Mouse (Mus musculus): ENCODE data around the gene Abcd3.

The Abcd3 gene

DNA sequence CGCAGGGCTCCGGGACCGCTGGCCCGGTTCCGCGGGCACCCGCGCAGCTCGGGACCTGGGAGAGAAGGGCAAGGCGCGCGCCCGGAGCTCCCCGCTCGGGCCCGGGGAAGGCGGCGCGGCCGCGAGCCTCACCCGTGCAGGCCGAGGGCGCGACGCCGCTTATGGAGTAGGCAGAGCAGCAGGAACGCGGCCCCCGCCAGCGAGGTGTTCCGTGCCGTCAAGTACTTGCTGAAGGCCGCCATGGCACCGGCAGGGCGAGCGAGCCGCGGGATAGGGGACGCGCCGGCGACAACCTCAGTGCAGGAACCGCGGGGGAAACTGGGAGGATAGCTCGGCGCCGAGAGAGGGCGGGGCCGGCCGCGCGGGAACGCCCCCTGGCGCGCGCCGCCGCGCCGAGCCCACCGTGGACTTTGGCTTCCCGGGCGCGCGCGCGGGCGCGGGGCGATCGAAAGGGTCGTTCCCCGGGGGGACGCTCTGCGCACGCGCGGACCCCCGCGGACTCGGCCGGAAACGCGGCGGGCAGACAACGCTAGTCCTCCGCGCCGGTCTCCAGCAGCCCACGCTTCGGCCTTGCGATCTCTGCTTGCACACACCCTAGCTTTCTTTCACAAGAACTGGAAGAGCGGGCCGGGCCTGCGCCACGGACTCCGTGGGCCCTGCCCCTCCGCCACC is at the start of gene Abcd3:
Abcd3 (minus strand) TSS at position 426 of the 672 bp plus-strand sequence.
- peak; percentile 57 for DNase-seq (ENCODE audit: low spot score)

DNA sequence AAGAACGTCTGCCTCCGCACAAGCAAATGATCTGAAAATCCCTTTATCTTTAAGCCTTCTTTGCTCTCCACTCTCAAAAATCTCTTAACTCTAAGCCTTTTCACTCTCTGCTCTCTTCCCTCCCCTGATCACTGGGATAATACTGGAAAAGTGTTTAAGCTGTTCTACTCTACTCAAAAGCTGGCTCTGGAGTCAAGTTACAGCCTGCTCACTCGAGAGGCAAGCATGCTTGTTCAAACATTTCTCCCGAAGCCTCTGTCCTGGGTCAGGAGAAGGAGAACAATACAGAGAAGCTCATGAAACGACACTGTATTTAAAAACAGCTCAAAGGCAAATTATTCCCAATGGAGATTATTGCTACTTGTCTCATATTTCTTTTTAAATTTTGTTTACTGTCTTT is 44.0 kb upstream of the Abcd3 start:
- no peak for DNase-seq (ENCODE audit: low spot score)

DNA sequence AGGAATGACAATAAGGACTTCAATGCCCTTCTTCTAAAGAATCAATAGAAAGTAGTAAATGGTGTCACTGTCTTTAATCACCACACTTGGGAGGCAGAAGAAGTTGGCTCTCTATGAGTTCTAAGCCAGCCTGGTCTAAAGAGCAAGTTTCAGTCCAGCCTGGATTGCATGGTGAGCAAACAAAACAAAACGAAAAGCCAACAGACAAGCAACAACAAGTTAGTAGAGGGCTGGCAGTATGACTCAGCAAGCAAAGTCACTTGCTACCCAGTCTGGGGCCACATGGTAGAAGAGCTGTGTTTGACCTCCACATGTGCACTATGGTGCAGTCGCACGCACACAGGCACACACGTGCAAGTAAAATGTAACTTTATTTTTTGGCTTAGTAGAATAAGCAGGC is 41.0 kb upstream of the Abcd3 start:
- no peak for DNase-seq (ENCODE audit: low spot score)

DNA sequence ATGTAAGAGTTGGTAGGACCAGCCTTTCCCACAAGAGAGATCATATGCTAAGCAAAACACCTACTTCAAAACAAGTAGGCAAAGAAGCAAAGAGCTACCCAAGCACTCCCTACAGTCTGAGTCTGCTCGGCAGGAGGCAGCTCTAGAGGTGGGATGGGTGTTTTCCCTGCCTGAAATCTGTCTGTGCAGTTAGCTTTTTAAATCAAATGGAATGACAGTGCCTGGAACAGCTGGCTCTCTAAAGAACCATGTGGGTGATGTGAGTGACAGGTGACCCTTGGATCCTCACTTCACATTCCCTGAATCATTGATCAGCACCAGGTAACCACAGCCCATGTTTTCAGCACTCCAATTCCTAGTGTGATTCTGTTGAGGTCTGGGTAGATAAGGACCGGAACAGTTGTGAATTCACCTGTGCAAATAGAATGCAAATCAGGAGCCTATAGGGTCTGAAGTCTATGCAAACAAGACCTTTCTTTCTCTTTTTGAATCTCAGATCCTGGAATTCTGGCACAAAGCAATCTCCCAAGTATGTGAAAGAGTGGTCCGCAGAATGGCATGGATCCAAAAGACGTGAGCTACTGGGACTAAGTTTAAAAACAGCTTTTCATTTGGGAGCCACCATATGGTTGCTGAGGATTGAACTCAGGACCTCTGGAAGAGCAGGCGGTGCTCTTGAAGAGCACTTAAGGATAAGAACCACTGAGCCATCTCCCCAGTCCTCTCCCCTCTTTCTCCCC is 38.8 kb upstream of the Abcd3 start:
- DNase-seq (ENCODE audit: low spot score): no peak

DNA sequence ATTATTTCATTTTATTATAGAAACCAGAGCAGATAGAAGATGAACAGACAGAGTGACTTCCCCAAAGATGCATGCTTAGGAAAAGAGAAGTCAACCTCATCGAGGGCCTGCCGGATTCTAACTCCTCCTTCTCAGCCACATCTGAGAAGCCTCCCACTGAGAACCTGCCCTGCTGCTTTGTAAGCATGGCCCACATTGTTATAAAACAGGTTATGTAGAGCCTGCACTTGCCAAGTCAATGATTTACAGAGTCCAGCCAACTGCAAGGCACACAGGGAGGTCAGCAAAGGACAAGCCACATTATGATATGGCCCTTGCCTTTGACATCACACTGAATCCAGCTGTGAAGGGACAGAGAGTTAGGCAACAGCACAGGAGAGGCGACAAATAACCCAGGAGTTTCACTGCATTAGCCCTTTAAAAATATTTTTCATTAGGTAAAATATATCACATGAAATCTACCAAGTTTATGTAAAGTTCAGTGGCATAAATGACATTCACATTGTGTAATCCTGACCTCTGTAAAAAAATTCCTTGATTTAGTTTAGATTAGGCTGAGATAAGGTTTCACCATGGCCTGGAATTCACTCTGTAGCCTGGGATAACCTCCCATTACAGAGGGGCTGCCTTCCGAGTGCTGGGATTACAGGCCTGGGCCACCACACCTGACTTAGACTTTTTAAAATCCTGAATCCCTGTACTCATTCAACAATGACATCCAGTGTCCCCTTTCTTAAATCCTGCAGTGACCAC is 37.1 kb upstream of the Abcd3 start:
- DNase-seq (ENCODE audit: low spot score): no peak

DNA sequence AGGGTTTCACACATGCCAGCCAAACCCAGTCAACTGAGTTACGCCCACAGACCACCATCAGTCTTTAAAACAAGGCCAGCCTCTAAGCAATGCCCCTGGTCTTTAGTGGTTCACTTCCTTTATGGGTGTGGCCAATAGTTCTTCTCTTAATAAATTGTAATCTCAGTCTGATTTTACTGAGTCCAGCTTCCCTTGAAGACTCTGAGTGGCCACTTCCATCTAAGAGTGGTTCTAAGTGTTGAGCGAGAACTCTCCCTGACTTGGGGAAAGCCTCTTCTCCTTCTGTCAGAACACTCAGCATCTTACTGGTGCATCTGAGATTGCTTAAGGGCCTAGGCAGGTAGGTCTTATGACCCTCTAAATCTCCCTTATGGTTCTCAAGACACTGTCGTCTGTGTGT is 35.9 kb upstream of the Abcd3 start:
- DNase-seq (ENCODE audit: low spot score): no peak

DNA sequence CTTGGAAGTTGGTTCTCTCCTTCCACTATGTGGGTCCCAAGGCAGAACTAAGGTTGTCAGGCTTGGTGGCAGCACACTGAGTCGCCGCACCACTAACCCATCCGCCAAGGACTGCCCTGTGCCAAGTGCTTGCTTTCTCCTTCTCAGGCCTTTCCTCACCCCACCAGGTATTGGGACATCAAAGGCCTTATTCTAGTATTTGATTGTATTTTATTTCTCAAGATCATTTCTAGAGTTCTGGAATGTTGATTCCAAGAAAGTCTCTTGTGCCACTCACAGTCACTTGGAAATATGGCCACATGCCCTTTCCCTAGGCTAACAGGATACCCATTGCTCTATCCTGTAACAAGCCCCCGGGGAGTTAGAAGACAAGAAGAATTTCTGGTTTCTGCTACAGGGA is 35.3 kb upstream of the Abcd3 start:
- no peak for DNase-seq (ENCODE audit: low spot score)

DNA sequence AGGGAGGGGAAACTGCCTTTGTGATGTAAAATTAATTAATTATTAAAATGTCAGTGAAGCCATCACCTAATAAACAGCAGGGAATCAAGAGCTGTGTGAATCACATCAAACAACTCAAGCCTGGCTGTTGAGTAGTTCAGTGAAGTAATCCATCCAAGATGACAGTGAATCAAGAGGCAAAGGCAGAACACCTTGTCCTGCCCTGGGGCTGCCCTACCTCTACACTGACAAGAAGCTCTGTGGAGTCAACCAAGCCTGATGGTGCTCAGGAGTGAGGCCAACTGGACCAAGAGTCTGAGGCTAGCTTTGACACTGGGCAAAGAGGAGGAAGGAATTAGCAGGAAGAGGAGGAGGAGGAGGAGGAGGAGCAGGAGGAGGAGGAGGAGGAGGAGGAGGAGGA is 32.2 kb upstream of the Abcd3 start:
- DNase-seq (ENCODE audit: low spot score): no peak

DNA sequence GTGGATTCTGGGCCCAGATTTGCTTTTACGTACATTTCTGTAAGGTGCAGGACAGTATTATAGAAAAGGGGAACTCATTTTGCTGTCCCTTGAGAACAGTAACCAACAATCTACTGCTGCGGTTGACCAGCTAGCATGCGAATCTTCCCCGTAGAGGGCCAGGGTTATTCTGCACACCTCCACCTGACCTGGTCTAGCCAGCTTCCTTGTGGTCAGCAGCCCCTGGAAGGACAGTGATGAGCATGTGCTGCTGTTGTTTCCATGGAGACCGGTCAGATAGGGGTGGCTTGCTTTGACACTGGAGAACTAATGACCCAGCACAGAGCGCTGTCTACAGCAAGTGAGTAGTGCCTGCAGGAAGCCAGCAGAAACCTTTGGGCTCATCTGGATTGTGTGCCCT is 29.6 kb upstream of the Abcd3 start:
- no peak for DNase-seq (ENCODE audit: low spot score)

DNA sequence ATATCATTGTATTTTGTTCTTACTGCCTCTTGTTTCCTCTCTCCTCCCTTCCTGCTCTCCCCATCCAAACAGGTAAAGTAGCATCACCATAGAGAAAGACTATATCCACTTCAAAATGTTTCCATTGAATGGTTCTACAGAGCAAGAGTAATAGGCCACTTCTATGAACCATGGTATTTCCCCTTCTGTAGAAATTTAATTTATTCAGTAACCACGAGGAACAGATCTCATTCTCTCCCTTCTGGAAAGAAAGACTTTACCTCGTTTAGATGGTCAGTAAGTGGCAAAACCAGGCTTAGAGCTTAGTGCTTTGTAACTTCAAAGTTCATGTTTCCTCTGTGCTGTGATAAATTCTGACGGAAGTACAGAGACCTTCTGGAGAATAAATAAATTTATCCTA is 28.9 kb upstream of the Abcd3 start:
- no peak for DNase-seq (ENCODE audit: low spot score)

DNA sequence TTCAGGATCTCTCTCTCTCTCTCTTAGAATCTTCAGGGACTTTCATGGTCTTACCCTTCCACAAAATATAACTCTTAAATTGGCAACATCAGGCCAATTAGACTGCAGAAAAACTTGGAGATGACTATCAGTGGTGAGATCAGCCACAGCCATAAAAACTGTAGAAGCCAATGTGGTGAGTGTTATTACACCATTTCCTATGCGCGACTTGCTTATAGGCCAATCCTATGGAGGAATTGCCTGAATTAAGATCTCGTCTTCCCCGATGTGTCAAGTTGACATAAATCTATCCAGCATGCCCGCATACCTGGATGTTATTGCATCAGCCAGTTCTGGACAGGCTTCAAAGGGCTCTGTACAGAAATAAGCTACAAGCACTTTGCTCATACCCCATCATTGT is 28.2 kb upstream of the Abcd3 start:
- no peak for DNase-seq (ENCODE audit: low spot score)

DNA sequence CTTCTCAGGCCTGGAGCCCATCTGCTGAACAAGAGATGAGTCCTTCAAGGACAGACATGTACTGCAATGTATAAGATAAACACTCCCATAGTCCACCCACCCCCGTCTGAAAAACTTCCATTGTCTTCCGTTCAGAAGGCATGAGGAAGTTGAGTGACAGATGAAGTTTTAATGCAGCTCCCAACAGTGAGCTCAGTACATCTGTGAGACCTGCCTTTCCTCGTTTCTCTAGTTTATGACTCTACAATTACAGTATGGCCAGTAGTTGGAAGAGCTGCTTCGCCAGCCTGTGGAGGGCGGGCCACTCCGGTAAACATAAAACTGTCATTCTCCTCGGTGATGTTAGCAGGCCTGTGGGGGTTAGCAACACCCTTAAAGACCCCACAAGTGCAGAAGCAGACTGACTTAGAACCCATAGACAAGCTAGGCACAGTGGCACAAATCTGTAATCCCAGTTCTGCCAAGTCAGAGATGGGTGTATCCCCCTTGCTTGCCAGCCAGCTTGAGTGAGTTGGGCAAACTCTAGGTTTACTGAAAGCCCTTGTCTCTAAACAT is 27.3 kb upstream of the Abcd3 start:
- no peak for DNase-seq (ENCODE audit: low spot score)

DNA sequence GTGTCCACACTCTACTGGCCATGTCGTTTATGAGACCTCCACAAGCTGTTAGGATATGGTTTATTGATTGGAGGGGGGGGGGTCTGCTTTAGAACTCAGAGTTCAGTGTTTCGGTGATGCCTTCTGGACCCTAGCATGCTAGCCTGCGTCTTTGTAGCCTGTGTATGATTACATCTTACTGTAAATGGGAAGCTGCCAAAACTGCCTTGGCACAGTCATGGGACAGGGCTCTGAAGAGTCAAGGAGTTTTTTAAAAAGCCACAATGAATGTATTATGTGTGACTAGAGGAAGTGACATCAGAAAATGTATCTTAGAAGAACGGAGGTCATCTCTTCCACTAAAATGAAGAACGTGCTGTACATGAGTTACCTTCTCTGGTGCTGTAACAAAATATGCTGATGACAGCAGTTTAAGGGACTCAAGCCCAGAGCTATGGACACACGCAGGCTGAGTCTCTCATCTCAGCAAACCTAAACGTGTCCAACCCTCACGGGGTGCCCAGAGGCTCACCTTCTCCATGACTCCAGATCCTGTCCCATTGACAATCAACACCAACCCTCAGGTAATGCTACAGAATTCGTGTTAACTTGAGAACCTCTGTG is 26.4 kb upstream of the Abcd3 start:
- DNase-seq (ENCODE audit: low spot score): no peak

DNA sequence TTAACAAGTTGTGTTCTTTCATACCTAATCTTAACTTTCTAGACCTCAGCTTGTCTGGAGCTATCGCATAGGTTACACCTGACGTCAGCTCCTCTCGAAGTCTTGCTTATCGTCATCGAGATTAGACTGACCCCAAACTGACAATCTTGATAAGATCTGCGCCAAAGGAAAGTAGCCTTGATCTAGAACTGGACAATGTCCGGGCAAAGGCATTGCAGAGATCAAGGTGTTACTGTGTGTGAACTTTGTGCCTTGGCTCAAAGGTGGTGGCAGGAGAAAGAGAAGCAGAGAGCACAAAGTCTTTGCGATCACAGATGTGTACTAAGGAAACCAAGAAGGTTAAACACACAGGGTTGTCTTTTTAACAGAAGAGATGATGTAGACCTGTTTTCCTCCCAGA is 25.2 kb upstream of the Abcd3 start:
- no peak for DNase-seq (ENCODE audit: low spot score)

DNA sequence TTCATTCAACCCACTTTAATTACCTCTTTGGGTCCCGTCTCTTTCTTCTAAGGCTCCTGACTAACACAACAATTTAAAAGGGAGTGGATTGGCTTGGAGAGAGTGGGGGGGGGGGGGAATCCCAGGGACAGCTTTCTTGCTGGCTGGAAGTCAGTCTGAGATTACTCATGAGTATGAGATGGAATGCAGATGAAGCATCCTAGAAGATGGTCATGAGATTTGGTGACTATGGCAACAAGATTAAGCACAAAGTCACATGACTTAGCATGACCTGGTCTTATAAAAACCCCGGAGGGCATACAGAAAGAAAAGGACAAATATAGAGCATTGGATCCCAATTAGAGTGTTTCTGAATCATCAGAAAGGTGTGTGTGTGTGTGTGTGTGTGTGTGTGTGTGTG is 19.6 kb upstream of the Abcd3 start:
- DNase-seq (ENCODE audit: low spot score): no peak

DNA sequence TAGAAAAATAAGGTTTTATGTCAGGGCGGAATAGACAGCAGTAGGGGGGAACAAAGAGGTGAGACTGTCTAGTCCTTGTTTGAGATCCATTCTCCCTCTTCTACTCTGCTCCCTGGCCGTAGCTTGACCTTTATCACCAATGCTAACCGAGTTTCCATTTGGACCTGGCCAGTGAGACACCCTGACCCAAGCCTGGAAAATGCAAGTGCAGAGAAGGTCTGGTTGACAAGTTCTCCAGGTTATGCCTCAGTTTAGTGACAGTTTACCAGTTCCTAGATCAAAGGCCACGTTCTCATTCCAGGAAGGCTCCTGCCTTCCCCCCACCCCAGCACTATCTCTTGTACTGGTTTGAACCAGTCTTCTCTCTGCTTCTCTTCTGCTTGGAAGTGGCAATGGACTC is 19.1 kb upstream of the Abcd3 start:
- no peak for DNase-seq (ENCODE audit: low spot score)

DNA sequence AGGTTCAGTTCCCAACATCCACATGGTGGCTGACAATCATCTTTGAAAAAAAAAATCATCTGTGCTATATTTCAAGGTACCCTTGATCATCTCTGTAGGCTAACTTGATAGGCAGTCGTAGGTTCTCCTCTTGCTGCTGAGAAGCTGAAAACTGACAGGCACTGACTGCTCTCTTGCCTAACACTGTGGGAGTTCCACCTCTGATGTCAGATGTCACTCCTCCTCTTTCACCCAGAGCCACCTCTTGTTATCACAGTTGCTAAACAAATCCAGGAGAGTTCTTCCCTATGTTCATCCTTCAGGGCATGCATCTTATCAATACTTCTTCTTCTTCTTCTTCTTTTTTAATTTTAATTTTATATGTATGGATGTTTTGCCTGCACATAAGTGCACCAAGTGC is 10.0 kb upstream of the Abcd3 start:
- no peak for DNase-seq (ENCODE audit: low spot score)

DNA sequence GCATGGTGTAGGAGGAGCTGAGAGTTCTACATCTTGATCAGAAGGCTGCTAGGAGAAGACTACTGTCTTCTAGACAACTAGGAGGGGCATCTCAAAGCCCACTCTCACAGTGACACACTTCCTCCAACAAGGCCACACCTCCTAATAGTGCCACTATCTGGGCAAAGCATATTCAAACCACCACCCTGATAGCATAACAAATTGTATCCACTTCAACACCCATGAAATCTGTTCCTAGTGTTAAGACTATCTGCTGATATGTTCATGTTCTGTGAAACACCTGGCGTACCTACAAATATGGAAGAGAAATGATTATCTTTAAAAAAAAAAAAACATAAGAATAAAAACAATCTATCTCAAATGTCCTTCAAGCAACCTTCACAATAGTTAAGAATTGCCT is 9.2 kb upstream of the Abcd3 start:
- no peak for DNase-seq (ENCODE audit: low spot score)

DNA sequence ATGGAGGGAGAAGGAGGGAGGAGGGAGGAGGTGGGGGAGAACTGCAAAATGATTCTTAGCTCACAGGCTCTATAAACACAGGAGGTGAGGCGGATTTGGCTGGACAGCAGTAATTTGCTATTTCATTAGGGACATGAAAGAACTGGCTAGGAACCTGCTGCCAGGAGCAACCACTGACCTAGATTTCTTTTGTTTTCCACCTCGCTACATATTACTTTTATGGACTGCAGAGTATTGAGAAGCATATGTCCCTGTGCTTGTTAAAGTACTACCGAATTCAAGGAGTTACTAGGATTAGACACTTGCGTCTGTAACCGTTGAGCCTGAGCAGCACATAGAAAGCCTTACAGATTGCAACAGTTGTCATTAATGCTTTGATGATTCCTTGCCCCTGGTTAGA is 7.5 kb upstream of the Abcd3 start:
- DNase-seq (ENCODE audit: low spot score): no peak

DNA sequence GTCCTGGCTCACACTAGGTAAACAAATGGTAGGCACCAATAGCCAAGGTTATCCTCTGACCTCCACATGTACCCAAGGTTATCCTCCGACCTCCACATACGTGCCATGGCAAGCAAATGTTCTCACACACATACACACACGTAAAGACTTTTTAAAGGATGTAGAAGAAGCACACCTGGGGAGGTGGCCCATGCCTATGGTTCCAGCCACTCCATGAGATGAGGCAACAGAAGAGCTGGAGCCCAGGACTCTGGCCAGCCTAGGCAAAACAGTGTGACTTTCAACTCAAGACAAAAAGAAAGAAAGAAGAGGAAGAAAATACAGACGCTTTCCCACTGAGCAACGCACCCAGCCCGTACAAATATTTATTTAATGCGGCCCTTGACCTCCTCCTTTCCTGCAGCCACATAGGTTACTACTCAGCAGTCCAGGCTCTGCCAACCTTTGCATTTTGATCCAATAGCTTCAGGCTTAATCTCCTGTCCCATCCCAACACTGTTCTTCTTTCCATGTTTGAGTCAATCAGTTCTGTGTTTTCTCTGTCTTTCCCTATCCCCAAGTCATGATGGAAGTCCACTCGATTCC is 6.5 kb upstream of the Abcd3 start:
- no peak for DNase-seq (ENCODE audit: low spot score)

DNA sequence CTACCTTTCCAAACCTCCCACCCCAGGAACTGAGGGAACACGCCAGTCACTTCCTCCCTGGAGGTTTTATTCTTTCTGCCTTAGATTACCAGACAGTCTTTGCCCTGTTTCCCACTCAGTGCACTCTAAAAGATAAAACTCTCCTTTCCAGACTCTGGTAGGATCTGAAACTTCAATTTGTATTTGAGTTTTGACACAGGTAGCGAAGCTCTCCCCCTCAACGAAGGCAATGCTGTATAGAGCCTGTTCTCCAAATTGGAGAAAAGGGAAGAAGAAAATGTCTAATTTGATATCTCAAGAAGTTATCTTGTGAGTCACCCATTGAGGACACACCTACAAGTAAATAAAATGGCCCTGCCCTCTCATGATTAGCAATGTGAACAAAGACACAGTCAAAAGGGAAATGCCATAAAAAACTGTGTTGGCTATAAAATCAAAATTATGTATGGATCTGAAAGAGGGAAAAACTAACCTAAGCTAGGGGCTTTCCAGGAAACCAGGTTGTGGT is 4.6 kb upstream of the Abcd3 start:
- no peak for DNase-seq (ENCODE audit: low spot score)

Measured in c-Kit-positive CD71-positive TER-119-positive erythroid progenitor cells, embryonic 14.5 days (primary cell).